Mouse (Mus musculus) ES-E14 (cell line): ENCODE measurements around the gene Pdgfa.

Source experiments
- CHD2 ChIP-seq: IDR thresholded peaks from 2 replicates; pipeline ENCODE4 v1.6.1; 2014; ENCODE audit warnings: mild to moderate bottlenecking, low read depth, low read length, inconsistent platforms
- HCFC1 ChIP-seq: IDR thresholded peaks from 2 replicates; pipeline ENCODE4 v1.6.1; 2012; ENCODE audit warnings: low read length, inconsistent platforms, borderline replicate concordance; ENCODE audit not compliant: insufficient read depth
- ZC3H11A ChIP-seq: IDR thresholded peaks from 2 replicates; pipeline ENCODE4 v1.6.1; 2012; ENCODE audit warnings: low read depth, mild to moderate bottlenecking, inconsistent platforms, low read length, borderline replicate concordance

- TF ChIP-seq ZC3H11A (no peak), HCFC1 (peak; percentile 28; the same call in 1 of the 2 replicates), CHD2 (no peak)
These were observed 2.1 kb downstream of the Pdgfa start for GRCm38 (mm10) chr5:138994786-138995720.
